Mouse (Mus musculus) lung, adult 2 months (tissue): Measurements from ENCODE around the gene Slc37a3.

Source experiments
- CTCF ChIP-seq: fragments of 200-500 bp; IDR thresholded peaks from 2 replicates; pipeline ENCODE4 v1.5.1; 2011; ENCODE audit warnings: mild to moderate bottlenecking, low read length, control low read depth; ENCODE audit not compliant: insufficient read depth
- POLR2A ChIP-seq: fragments of 200-500 bp; IDR thresholded peaks from 2 replicates; pipeline ENCODE4 v1.6.1; 2011; ENCODE audit warnings: low read depth, mild to moderate bottlenecking, control low read depth, low read length, borderline replicate concordance; ENCODE audit errors: extremely low read depth

- TF ChIP-seq CTCF (no peak), POLR2A (no peak)
Measured at GRCm38 (mm10) chr6:39330981-39331380, 46.5 kb downstream of the Slc37a3 start.
